Mouse (Mus musculus): ENCODE measurements around the gene Hip1. TPM values are rescaled to one million over a fixed set of nuclear protein-coding genes. Genes with fewer than 3 reads are reported as not detected.
A peak's percentile ranks its signal among the peaks of the same experiment; 100 is the strongest.

Gene Hip1
- polyA plus RNA-seq, 1 experiment from 2014 or later = 7.3 TPM

- Histone ChIP-seq H3K4me1 (replicated peaks; ENCODE audit: control insufficient read depth, insufficient read depth) (no peaks in the 10 kb centered on the region), H3K36me3 (ENCODE audit: control insufficient read depth, insufficient read depth, low read length) (no peaks in the 10 kb centered on the region), H3K4me3 (ENCODE audit: low read depth, low read length) (no peak overlapping the region), H3K9ac (ENCODE audit: low read length) (no peak overlapping the region), H3K27me3 (ENCODE audit: control insufficient read depth, insufficient read depth, low read length) (no peaks in the 10 kb centered on the region), H3K4me2 (replicated peaks; ENCODE audit: low read depth) (no peak overlapping the region), H3K9me3 (ENCODE audit: control insufficient read depth, low read length) (no peaks in the 10 kb centered on the region), H3K27ac (replicated peaks) (no peak overlapping the region)
- TF ChIP-seq CTCF (IDR thresholded peaks at IDR 0.05; ENCODE audit: low read depth) (no peak), EP300 (optimal IDR thresholded peaks at IDR 0.05) (no peak)
- DNase-seq (ENCODE audit: low spot score) = no peak
- ATAC-seq (ENCODE audit: low FRiP score, low TSS enrichment) = no peak
- 92% methylated on average over 9 of the region's 9 CpGs for WGBS
Observed at GRCm38 (mm10) chr5:135410266-135410665, 134.7 kb downstream of the Hip1 start.

- Histone ChIP-seq H3K27ac (replicated peaks) (no peak overlapping the region), H3K27me3 (ENCODE audit: control insufficient read depth, insufficient read depth, low read length) (no peaks in the 10 kb centered on the region), H3K36me3 (ENCODE audit: control insufficient read depth, insufficient read depth, low read length) (no peaks in the 10 kb centered on the region), H3K4me1 (replicated peaks; ENCODE audit: control insufficient read depth, insufficient read depth) (no peaks in the 10 kb centered on the region), H3K9me3 (ENCODE audit: control insufficient read depth, low read length) (no peaks in the 10 kb centered on the region), H3K4me2 (replicated peaks; ENCODE audit: low read depth) (no peak overlapping the region), H3K9ac (ENCODE audit: low read length) (no peak overlapping the region), H3K4me3 (ENCODE audit: low read depth, low read length) (no peak overlapping the region)
- 80% methylated on average over 4 of the region's 4 CpGs for WGBS
- no peak for TF ChIP-seq EP300 (optimal IDR thresholded peaks at IDR 0.05)
- TF ChIP-seq CTCF (IDR thresholded peaks at IDR 0.05; ENCODE audit: low read depth) = no peak
- ATAC-seq (ENCODE audit: low FRiP score, low TSS enrichment) (no peak), DNase-seq (ENCODE audit: low spot score) (no peak)
Observed at GRCm38 (mm10) chr5:135408114-135408513, 136.8 kb downstream of the Hip1 start.

GRCm38 (mm10) chr5:135405437-135405836, 139.5 kb downstream of the Hip1 start:
- ATAC-seq (ENCODE audit: low FRiP score, low TSS enrichment) (no peak), DNase-seq (ENCODE audit: low spot score) (no peak)
- no peak overlapping the region for H3K4me2 ChIP-seq (replicated peaks; ENCODE audit: low read depth)
- no peak overlapping the region for H3K9ac ChIP-seq (ENCODE audit: low read length)
- H3K4me1 ChIP-seq (replicated peaks; ENCODE audit: control insufficient read depth, insufficient read depth) = no peaks in the 10 kb centered on the region
- H3K4me3 ChIP-seq (ENCODE audit: low read depth, low read length) = no peak overlapping the region
- no peak overlapping the region for H3K27ac ChIP-seq (replicated peaks)
- WGBS = 78% methylated on average over 9 of the region's 9 CpGs
- H3K27me3 ChIP-seq (ENCODE audit: control insufficient read depth, insufficient read depth, low read length) = no peaks in the 10 kb centered on the region
- H3K9me3 ChIP-seq (ENCODE audit: control insufficient read depth, low read length) = no peaks in the 10 kb centered on the region
- no peaks in the 10 kb centered on the region for H3K36me3 ChIP-seq (ENCODE audit: control insufficient read depth, insufficient read depth, low read length)
- no peak for TF ChIP-seq EP300 (optimal IDR thresholded peaks at IDR 0.05)
- TF ChIP-seq CTCF (IDR thresholded peaks at IDR 0.05; ENCODE audit: low read depth) = no peak

GRCm38 (mm10) chr5:135404623-135405022, 140.3 kb downstream of the Hip1 start:
- ATAC-seq (ENCODE audit: low FRiP score, low TSS enrichment) = peak; percentile 63; the same call in 1 of the 2 replicates
- no peaks in the 10 kb centered on the region for H3K4me1 ChIP-seq (replicated peaks; ENCODE audit: control insufficient read depth, insufficient read depth)
- H3K9ac ChIP-seq (ENCODE audit: low read length) = no peak overlapping the region
- H3K9me3 ChIP-seq (ENCODE audit: control insufficient read depth, low read length) = no peaks in the 10 kb centered on the region
- H3K4me3 ChIP-seq (ENCODE audit: low read depth, low read length) = no peak overlapping the region
- no peak overlapping the region for H3K27ac ChIP-seq (replicated peaks)
- no peak overlapping the region for H3K4me2 ChIP-seq (replicated peaks; ENCODE audit: low read depth)
- TF ChIP-seq CTCF (IDR thresholded peaks at IDR 0.05; ENCODE audit: low read depth) = no peak
- TF ChIP-seq EP300 (optimal IDR thresholded peaks at IDR 0.05) = no peak
- DNase-seq (ENCODE audit: low spot score) = no peak
- no peaks in the 10 kb centered on the region for H3K36me3 ChIP-seq (ENCODE audit: control insufficient read depth, insufficient read depth, low read length)
- no peaks in the 10 kb centered on the region for H3K27me3 ChIP-seq (ENCODE audit: control insufficient read depth, insufficient read depth, low read length)
- 36% methylated on average over 20 of the region's 20 CpGs for WGBS

GRCm38 (mm10) chr5:135400244-135400643, 144.7 kb downstream of the Hip1 start:
- WGBS = 8% methylated on average over 2 of the region's 2 CpGs
- no peak overlapping the region for H3K9ac ChIP-seq (ENCODE audit: low read length)
- no peak overlapping the region for H3K4me2 ChIP-seq (replicated peaks; ENCODE audit: low read depth)
- H3K27me3 ChIP-seq (ENCODE audit: control insufficient read depth, insufficient read depth, low read length) = no peaks in the 10 kb centered on the region
- no peaks in the 10 kb centered on the region for H3K4me1 ChIP-seq (replicated peaks; ENCODE audit: control insufficient read depth, insufficient read depth)
- DNase-seq (ENCODE audit: low spot score) (peak; percentile 86), ATAC-seq (ENCODE audit: low FRiP score, low TSS enrichment) (0 out of 2 replicates have a peak, but pooled peaks have one; percentile 39)
- H3K4me3 ChIP-seq (ENCODE audit: low read depth, low read length) = no peak overlapping the region
- H3K36me3 ChIP-seq (ENCODE audit: control insufficient read depth, insufficient read depth, low read length) = no peaks in the 10 kb centered on the region
- no peak overlapping the region for H3K27ac ChIP-seq (replicated peaks)
- H3K9me3 ChIP-seq (ENCODE audit: control insufficient read depth, low read length) = no peaks in the 10 kb centered on the region
- TF ChIP-seq EP300 (optimal IDR thresholded peaks at IDR 0.05) = no peak
- TF ChIP-seq CTCF (IDR thresholded peaks at IDR 0.05; ENCODE audit: low read depth) = peak; percentile 97

- WGBS = 54% methylated on average over 6 of the region's 6 CpGs
- Histone ChIP-seq H3K27ac (replicated peaks) (no peak overlapping the region), H3K4me2 (replicated peaks; ENCODE audit: low read depth) (no peak overlapping the region), H3K4me1 (replicated peaks; ENCODE audit: control insufficient read depth, insufficient read depth) (no peaks in the 10 kb centered on the region), H3K4me3 (ENCODE audit: low read depth, low read length) (no peak overlapping the region), H3K36me3 (ENCODE audit: control insufficient read depth, insufficient read depth, low read length) (no peaks in the 10 kb centered on the region), H3K27me3 (ENCODE audit: control insufficient read depth, insufficient read depth, low read length) (no peaks in the 10 kb centered on the region), H3K9ac (ENCODE audit: low read length) (no peak overlapping the region), H3K9me3 (ENCODE audit: control insufficient read depth, low read length) (no peaks in the 10 kb centered on the region)
- DNase-seq (ENCODE audit: low spot score) = no peak
- no peak for ATAC-seq (ENCODE audit: low FRiP score, low TSS enrichment)
- TF ChIP-seq CTCF (IDR thresholded peaks at IDR 0.05; ENCODE audit: low read depth) = no peak
- TF ChIP-seq EP300 (optimal IDR thresholded peaks at IDR 0.05) = no peak
Observed at GRCm38 (mm10) chr5:135399382-135399781, 145.5 kb downstream of the Hip1 start.

Data from stomach, postnatal 0 days (tissue).